Mouse (Mus musculus) embryonic facial prominence, embryonic 11.5 days (tissue): ENCODE data around the gene Ajap1. TPM values are rescaled to one million over a fixed set of nuclear protein-coding genes. Genes with fewer than 3 reads are reported as not detected.
A peak's percentile ranks its signal among the peaks of the same experiment; 100 is the strongest.

Source experiments
- ATAC-seq: fragments of 200-750 bp; cut with Nextera tagmentation; replicated peaks from 2 replicates; pipeline ENCODE4 v1.8.0; 2017; ENCODE audit warnings: low read depth; ENCODE audit not compliant: insufficient number of reproducible peaks, low FRiP score, low TSS enrichment
- DNase-seq: peaks from one replicate; pipeline ENCODE4 v3.0.0-alpha.2; 2015; ENCODE audit warnings: low spot score
- H3K27ac ChIP-seq: fragments of 300-500 bp; sonication (generic); replicated peaks from 2 replicates; pipeline ENCODE4 v1.5.1; 2014; ENCODE audit warnings: mild to moderate bottlenecking, low read depth, low read length, control low read depth
- H3K27me3 ChIP-seq: fragments of 300-500 bp; sonication (generic); 2 replicates; pipeline ENCODE4 v1.6.1; 2014; ENCODE audit warnings: mild to moderate bottlenecking, low read length, moderate library complexity, mixed read lengths; ENCODE audit not compliant: control insufficient read depth, insufficient read depth
- H3K36me3 ChIP-seq: fragments of 300-500 bp; sonication (generic); replicated peaks from 2 replicates; pipeline ENCODE4 v1.6.1; 2014; ENCODE audit warnings: low read depth, mild to moderate bottlenecking, low read length, moderate library complexity, mixed read lengths; ENCODE audit not compliant: control insufficient read depth, insufficient read depth
- H3K4me1 ChIP-seq: fragments of 300-500 bp; sonication (generic); 2 replicates; pipeline ENCODE4 v1.6.1; 2014; ENCODE audit warnings: low read length, mixed read lengths; ENCODE audit not compliant: control insufficient read depth, insufficient read depth
- H3K4me2 ChIP-seq: fragments of 300-500 bp; sonication (generic); 2 replicates; pipeline ENCODE4 v1.6.1; 2014; ENCODE audit warnings: low read depth, mild to moderate bottlenecking, control low read depth, low read length, moderate library complexity
- H3K4me3 ChIP-seq: fragments of 300-500 bp; sonication (generic); 2 replicates; pipeline ENCODE4 v1.5.1; 2014; ENCODE audit warnings: low read depth, low read length, control low read depth
- H3K9ac ChIP-seq: fragments of 300-500 bp; sonication (generic); replicated peaks from 2 replicates; pipeline ENCODE4 v1.6.1; 2014; ENCODE audit warnings: mild to moderate bottlenecking, control low read depth, low read length
- H3K9me3 ChIP-seq: fragments of 300-500 bp; sonication (generic); replicated peaks from 2 replicates; pipeline ENCODE4 v1.6.1; 2016; ENCODE audit warnings: mild to moderate bottlenecking, low read length, inconsistent platforms, mixed read lengths; ENCODE audit not compliant: control insufficient read depth
- WGBS: fragments of 180-500 bp; shearing (Covaris S2); extraction: QIAGEN DNeasy Blood & Tissue Kit; methylation state at CpG from one replicate; pipeline ENCODE4 v1.1.7; 2014; 5-methylcytosine and 5-hydroxymethylcytosine counted together
- polyA plus RNA-seq: library from polyadenylated mRNA; unstranded; fragments of >200 nt; fragmentation: Nextera tagmentation; extraction: Ambion mirVana; gene quantifications from 2 replicates; pipeline ENCODE4 v1.2.1, GENCODE M21; 2014

The Ajap1 gene
- polyA plus RNA-seq, 1 experiment from 2014 or later = 0.20 TPM

- Histone ChIP-seq H3K9me3 (no peaks in the 10 kb centered on the region), H3K27me3 (no peaks in the 10 kb centered on the region), H3K36me3 (no peaks in the 10 kb centered on the region), H3K9ac (no peak overlapping the region), H3K4me1 (no peaks in the 10 kb centered on the region), H3K27ac (no peak overlapping the region), H3K4me2 (no peak overlapping the region), H3K4me3 (no peak overlapping the region)
- DNase-seq (no peak), ATAC-seq (no peak)
- WGBS = 87% methylated on average over 7 of the region's 7 CpGs
Measured at GRCm38 (mm10) chr4:153501936-153502335, 19.3 kb upstream of the Ajap1 start.

DNA sequence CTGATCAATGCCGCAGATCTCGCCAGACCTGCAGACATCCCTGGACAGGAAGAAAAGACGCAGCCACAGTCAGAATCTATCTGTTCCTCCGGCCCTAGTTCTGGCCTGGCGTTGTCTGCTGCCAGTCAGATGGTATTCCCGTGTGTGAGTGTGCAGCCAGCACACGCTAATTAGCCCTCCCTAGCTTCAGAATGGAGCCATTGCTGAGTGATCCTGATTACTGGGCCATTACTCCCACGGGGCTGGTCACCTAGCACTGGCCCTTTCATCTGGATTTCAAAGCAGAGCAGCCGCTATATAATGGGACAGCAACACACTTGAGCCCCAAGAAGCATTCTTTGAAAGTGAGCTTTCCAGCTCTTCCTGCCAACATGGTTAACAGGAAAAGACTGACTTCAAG lies 9.8 kb upstream of the Ajap1 start:
- H3K27ac ChIP-seq = no peak overlapping the region
- no peak overlapping the region for H3K4me2 ChIP-seq
- no peaks in the 10 kb centered on the region for H3K36me3 ChIP-seq
- ATAC-seq = no peak
- H3K4me3 ChIP-seq = no peak overlapping the region
- H3K9me3 ChIP-seq = no peaks in the 10 kb centered on the region
- 68% methylated on average over 9 of the region's 9 CpGs for WGBS
- H3K4me1 ChIP-seq = no peaks in the 10 kb centered on the region
- H3K9ac ChIP-seq = no peak overlapping the region
- DNase-seq = no peak
- H3K27me3 ChIP-seq = no peaks in the 10 kb centered on the region

DNA sequence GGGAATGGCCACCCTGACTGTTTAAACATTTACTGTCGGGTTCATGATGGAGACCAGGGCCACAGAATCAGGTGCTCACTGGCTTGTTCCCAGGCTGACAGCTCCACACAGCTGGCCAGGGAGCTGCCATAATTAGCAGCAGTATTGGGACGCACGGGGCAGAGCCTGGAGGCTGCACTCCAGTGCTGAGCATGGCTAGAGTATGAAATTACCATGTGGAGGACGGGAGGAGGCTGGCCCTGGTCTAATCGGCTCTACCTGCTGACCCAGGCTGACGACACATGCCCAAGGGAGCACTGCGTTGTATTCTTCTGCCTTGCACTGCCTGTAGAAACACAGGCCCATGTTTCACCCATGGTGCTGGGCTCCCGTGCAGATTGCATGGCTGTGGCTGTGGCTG lies 6.5 kb upstream of the Ajap1 start:
- Histone ChIP-seq H3K4me2 (no peak overlapping the region), H3K9me3 (no peaks in the 10 kb centered on the region), H3K9ac (no peak overlapping the region), H3K27ac (no peak overlapping the region), H3K36me3 (no peaks in the 10 kb centered on the region), H3K4me3 (no peak overlapping the region), H3K27me3 (peaks cover 5% of the 10 kb centered on the region), H3K4me1 (no peaks in the 10 kb centered on the region)
- DNase-seq (no peak), ATAC-seq (no peak)
- 77% methylated on average over 8 of the region's 8 CpGs for WGBS

DNA sequence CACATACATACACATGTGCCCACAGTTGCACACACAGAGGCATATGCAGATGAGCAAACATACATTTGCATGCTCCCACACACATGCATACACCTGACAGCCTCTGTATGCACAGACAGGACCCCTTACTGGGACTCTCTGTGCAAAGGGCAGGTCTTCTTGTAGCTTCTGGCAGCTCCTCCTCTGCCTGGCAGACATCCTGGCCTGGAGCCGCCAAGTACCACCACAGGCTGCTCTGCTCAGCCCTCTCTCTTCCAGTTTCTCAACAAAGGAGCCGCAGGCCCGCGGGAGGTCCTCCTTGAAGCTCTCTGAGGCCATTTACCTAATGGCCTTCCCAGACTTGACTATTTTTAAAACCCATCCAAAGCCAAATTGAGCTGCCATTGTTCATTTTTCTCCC lies 3.3 kb upstream of the Ajap1 start:
- no peak for ATAC-seq
- 28% methylated on average over 4 of the region's 4 CpGs for WGBS
- peaks cover 13% of the 10 kb centered on the region for H3K4me1 ChIP-seq

GRCm38 (mm10) chr4:153484392-153484791 lies 1.8 kb upstream of the Ajap1 start:
- ATAC-seq (peak; percentile 31; the same call in 1 of the 2 replicates), DNase-seq (peak; percentile 83)
- Histone ChIP-seq H3K9ac (no peak overlapping the region), H3K36me3 (no peaks in the 10 kb centered on the region), H3K4me1 (peaks cover 13% of the 10 kb centered on the region), H3K27me3 (peaks cover 46% of the 10 kb centered on the region), H3K27ac (no peak overlapping the region), H3K9me3 (no peaks in the 10 kb centered on the region), H3K4me3 (no peak overlapping the region), H3K4me2 (peak overlapping the region; percentile 13; the same call in 1 of the 2 replicates)
- under 1% methylated on average over 7 of the region's 7 CpGs for WGBS

More for the DNA sequence above, 3.3 kb upstream of the Ajap1 start:
- peaks cover 36% of the 10 kb centered on the region for H3K27me3 ChIP-seq
- H3K4me2 ChIP-seq = no peak overlapping the region
- H3K4me3 ChIP-seq = no peak overlapping the region
- DNase-seq = no peak
- H3K27ac ChIP-seq = no peak overlapping the region
- H3K9ac ChIP-seq = no peak overlapping the region
- H3K9me3 ChIP-seq = no peaks in the 10 kb centered on the region
- H3K36me3 ChIP-seq = no peaks in the 10 kb centered on the region

GRCm38 (mm10) chr4:153481361-153482234 lies 1.0 kb downstream of the Ajap1 start:
- Histone ChIP-seq H3K4me3 (peak overlapping the region; percentile 47), H3K36me3 (no peaks in the 10 kb centered on the region), H3K27ac (no peak overlapping the region), H3K9ac (peak overlapping the region; percentile 47), H3K9me3 (no peaks in the 10 kb centered on the region), H3K4me2 (peak overlapping the region; percentile 90), H3K4me1 (peaks cover 13% of the 10 kb centered on the region), H3K27me3 (peaks cover 52% of the 10 kb centered on the region)
- under 1% methylated on average over 70 of the region's 71 CpGs for WGBS
- no peak for DNase-seq
- no peak for ATAC-seq

DNA sequence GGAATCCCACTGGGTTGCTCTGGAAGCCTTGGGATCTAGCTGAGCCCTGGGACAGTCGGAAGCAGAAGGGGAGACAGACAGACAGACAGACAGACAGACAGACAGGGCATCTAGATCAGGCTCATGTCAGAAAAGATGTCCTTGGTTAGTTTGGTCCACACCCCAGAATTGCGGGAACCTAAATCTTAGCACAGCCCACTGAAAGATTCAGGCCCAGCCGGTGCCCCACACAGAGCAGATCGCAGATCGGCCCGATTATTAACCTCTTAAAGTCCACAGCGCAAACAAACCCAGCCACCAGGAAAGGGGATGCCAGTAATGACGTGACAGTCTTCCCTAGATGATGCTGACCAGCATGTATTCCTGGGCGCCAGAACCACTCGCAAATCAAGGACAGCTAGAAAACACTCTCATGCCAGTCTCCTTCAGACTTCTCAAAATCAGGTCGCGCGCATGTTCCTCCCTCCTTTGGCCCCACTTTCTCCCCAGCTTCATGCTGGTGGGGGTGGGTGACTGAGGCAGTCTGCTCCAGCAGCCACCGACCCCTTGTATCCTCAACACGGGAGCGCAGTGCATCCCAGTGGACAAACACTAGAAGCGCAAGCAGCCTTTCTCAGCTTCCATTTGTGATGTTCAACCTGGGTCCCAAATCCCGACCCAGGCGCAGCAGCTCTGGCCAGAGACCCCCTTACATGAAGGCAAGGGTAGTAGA lies 1.9 kb downstream of the Ajap1 start:
- WGBS = 2% methylated on average over 19 of the region's 19 CpGs
- peak; percentile 81 for DNase-seq
- Histone ChIP-seq H3K27me3 (peaks cover 50% of the 10 kb centered on the region), H3K27ac (no peak overlapping the region), H3K9ac (no peak overlapping the region), H3K9me3 (no peaks in the 10 kb centered on the region), H3K36me3 (no peaks in the 10 kb centered on the region), H3K4me1 (peaks cover 13% of the 10 kb centered on the region), H3K4me3 (peak overlapping the region; percentile 47), H3K4me2 (peak overlapping the region; percentile 90)
- no peak for ATAC-seq

DNA sequence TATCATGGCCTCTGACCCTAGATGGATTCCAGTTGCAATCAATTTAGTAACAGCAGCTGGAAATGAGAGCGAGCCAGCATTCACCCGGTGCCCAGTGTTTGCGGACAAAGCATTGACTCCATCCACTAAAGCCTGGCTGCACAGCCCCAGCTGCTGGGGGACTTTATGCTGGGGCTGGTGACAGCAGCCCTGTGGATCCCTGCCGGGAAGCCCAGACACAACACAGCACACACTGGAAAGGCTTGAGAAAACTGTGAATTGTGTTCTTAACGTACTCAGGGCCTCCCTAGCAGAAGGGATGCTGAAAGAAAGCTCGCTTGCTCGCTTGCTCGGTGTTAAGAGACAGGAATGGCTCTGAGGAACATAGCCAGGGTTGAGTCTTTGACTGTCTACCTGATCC lies 3.5 kb downstream of the Ajap1 start:
- H3K4me2 ChIP-seq = no peak overlapping the region
- WGBS = 11% methylated on average over 8 of the region's 8 CpGs
- H3K9ac ChIP-seq = no peak overlapping the region
- ATAC-seq (no peak), DNase-seq (no peak)
- no peaks in the 10 kb centered on the region for H3K9me3 ChIP-seq
- H3K4me3 ChIP-seq = no peak overlapping the region
- no peaks in the 10 kb centered on the region for H3K36me3 ChIP-seq
- no peak overlapping the region for H3K27ac ChIP-seq
- H3K27me3 ChIP-seq = peaks cover 49% of the 10 kb centered on the region
- peaks cover 13% of the 10 kb centered on the region for H3K4me1 ChIP-seq
